Mouse (Mus musculus) liver, adult 2 months (tissue): ENCODE results near the gene 1700001P01Rik. TPM values are rescaled to one million over a fixed set of nuclear protein-coding genes. Genes with fewer than 3 reads are reported as not detected.

Experiments
- DNase-seq: peaks from one replicate; pipeline ENCODE4 v3.0.0-alpha.2; 2011; ENCODE audit warnings: low read depth, low spot score; ENCODE audit errors: extremely low read depth
- H3K27ac ChIP-seq: fragments of 200-500 bp; replicated peaks from 2 replicates; pipeline ENCODE4 v1.5.1; 2012; ENCODE audit warnings: low read depth, mild to moderate bottlenecking, control low read depth, inconsistent platforms, low read length; ENCODE audit not compliant: insufficient read depth
- H3K27me3 ChIP-seq: fragments of 200-500 bp; 2 replicates; pipeline ENCODE4 v1.6.1; 2012; ENCODE audit warnings: mild to moderate bottlenecking, moderate library complexity, low read length, inconsistent platforms; ENCODE audit not compliant: control insufficient read depth, insufficient read depth
- H3K36me3 ChIP-seq: fragments of 200-500 bp; 2 replicates; pipeline ENCODE4 v1.6.1; 2012; ENCODE audit warnings: low read length, inconsistent platforms; ENCODE audit not compliant: control insufficient read depth, insufficient read depth
- H3K4me1 ChIP-seq: fragments of 200-500 bp; 2 replicates; pipeline ENCODE4 v1.6.1; 2011; ENCODE audit warnings: low read length; ENCODE audit not compliant: control insufficient read depth, insufficient read depth
- H3K4me3 ChIP-seq: fragments of 200-500 bp; 2 replicates; pipeline ENCODE4 v1.5.1; 2011; ENCODE audit warnings: low read depth, mild to moderate bottlenecking, control low read depth, low read length, moderate library complexity; ENCODE audit not compliant: insufficient read depth
- H3K79me2 ChIP-seq: fragments of 200-500 bp; 2 replicates; pipeline ENCODE4 v1.6.1; 2012; ENCODE audit warnings: inconsistent platforms, mild to moderate bottlenecking, low read length, moderate library complexity; ENCODE audit not compliant: control insufficient read depth, insufficient read depth
- H3K9ac ChIP-seq: fragments of 200-500 bp; 2 replicates; pipeline ENCODE4 v1.6.1; 2012; ENCODE audit warnings: low read depth, mild to moderate bottlenecking, control low read depth, inconsistent platforms, low read length
- CTCF ChIP-seq: fragments of 200-500 bp; IDR thresholded peaks from 2 replicates; pipeline ENCODE4 v1.5.1; 2011; ENCODE audit warnings: low read depth, low read length, control low read depth
- POLR2A ChIP-seq: fragments of 200-500 bp; IDR thresholded peaks from 2 replicates; pipeline ENCODE4 v1.6.1; 2011; ENCODE audit warnings: low read length, control low read depth; ENCODE audit not compliant: insufficient read depth; ENCODE audit errors: extremely low read depth
- WGBS: fragments of 180-500 bp; shearing (Covaris S2); methylation state at CpG from one replicate; pipeline ENCODE4 v1.1.7; 2018; 5-methylcytosine and 5-hydroxymethylcytosine counted together
- polyA plus RNA-seq: library from polyadenylated mRNA; depleted of rRNA; stranded (reverse); fragments of >200 nt; gene quantifications from 2 replicates; pipeline ENCODE4 v1.2.3, GENCODE M21; 2012
- total RNA-seq: library from RNA; depleted of rRNA; stranded (reverse); fragments of >200 nt; gene quantifications from 2 replicates; pipeline ENCODE4 v1.2.3, GENCODE M21; 2014

1700001P01Rik gene
- total and polyA plus RNA-seq, 2 experiments: not detected

- Histone ChIP-seq H3K27ac (peak within 1 kb of the TSS; percentile 90), H3K4me3 (peak within 1 kb of the TSS; percentile 84), H3K79me2 (peaks cover 33% of the 10 kb centered on the region), H3K36me3 (peaks cover 5% of the 10 kb centered on the region; the same call in 1 of the 2 replicates), H3K27me3 (no peaks in the 10 kb centered on the region), H3K9ac (peak within 1 kb of the TSS; percentile 87), H3K4me1 (peaks cover 6% of the 10 kb centered on the region)
- peak; percentile 94 for DNase-seq
- under 1% methylated on average over 38 of the region's 38 CpGs for WGBS
- TF ChIP-seq POLR2A (no peak), CTCF (no peak)
Observed at GRCm38 (mm10) chr11:97766154-97766881, 9.4 kb downstream of the 1700001P01Rik start, which contains the start of gene Cwc25. Cwc25 (minus strand) TSS chr11:97766556.

GRCm38 (mm10) chr11:97761638-97762037 lies 14.1 kb downstream of the 1700001P01Rik start:
- no peak overlapping the region for H3K27ac ChIP-seq
- peaks cover 16% of the 10 kb centered on the region; the same call in 1 of the 2 replicates for H3K36me3 ChIP-seq
- DNase-seq: no peak
- H3K79me2 ChIP-seq: peaks cover 33% of the 10 kb centered on the region
- TF ChIP-seq CTCF (no peak), POLR2A (no peak)
- peaks cover 6% of the 10 kb centered on the region for H3K4me1 ChIP-seq
- H3K27me3 ChIP-seq: no peaks in the 10 kb centered on the region
- H3K9ac ChIP-seq: no peak overlapping the region
- H3K4me3 ChIP-seq: no peak overlapping the region

GRCm38 (mm10) chr11:97758942-97759341 lies 16.8 kb downstream of the 1700001P01Rik start:
- Histone ChIP-seq H3K36me3 (peaks cover 26% of the 10 kb centered on the region; the same call in 1 of the 2 replicates), H3K9ac (no peak overlapping the region), H3K79me2 (peaks cover 13% of the 10 kb centered on the region), H3K4me1 (no peaks in the 10 kb centered on the region), H3K27ac (no peak overlapping the region), H3K27me3 (no peaks in the 10 kb centered on the region), H3K4me3 (no peak overlapping the region)
- no peak for DNase-seq
- no peak for TF ChIP-seq CTCF
- no peak for TF ChIP-seq POLR2A
- 80% methylated on average over 6 of the region's 6 CpGs for WGBS

GRCm38 (mm10) chr11:97758125-97758524 lies 17.6 kb downstream of the 1700001P01Rik start:
- H3K36me3 ChIP-seq: peaks cover 31% of the 10 kb centered on the region; the same call in 1 of the 2 replicates
- TF ChIP-seq POLR2A (no peak), CTCF (no peak)
- no peaks in the 10 kb centered on the region for H3K27me3 ChIP-seq
- WGBS: 89% methylated on average over 1 of the region's 1 CpGs
- H3K9ac ChIP-seq: no peak overlapping the region
- H3K4me1 ChIP-seq: no peaks in the 10 kb centered on the region
- H3K27ac ChIP-seq: no peak overlapping the region
- H3K79me2 ChIP-seq: peaks cover 9% of the 10 kb centered on the region
- no peak overlapping the region for H3K4me3 ChIP-seq
- no peak for DNase-seq

GRCm38 (mm10) chr11:97753277-97753676 lies 22.4 kb downstream of the 1700001P01Rik start:
- peaks cover 5% of the 10 kb centered on the region for H3K4me1 ChIP-seq
- DNase-seq: no peak
- no peaks in the 10 kb centered on the region for H3K27me3 ChIP-seq
- no peak overlapping the region for H3K27ac ChIP-seq
- no peak overlapping the region for H3K9ac ChIP-seq
- 92% methylated on average over 8 of the region's 8 CpGs for WGBS
- H3K79me2 ChIP-seq: no peaks in the 10 kb centered on the region
- no peak overlapping the region for H3K4me3 ChIP-seq
- H3K36me3 ChIP-seq: peaks cover 42% of the 10 kb centered on the region
- TF ChIP-seq POLR2A (no peak), CTCF (no peak)

GRCm38 (mm10) chr11:97748496-97748895 lies 27.2 kb downstream of the 1700001P01Rik start:
- Histone ChIP-seq H3K9ac (no peak overlapping the region), H3K27ac (no peak overlapping the region), H3K79me2 (peaks cover 8% of the 10 kb centered on the region; the same call in 1 of the 2 replicates), H3K4me1 (peaks cover 7% of the 10 kb centered on the region), H3K27me3 (no peaks in the 10 kb centered on the region), H3K4me3 (no peak overlapping the region), H3K36me3 (peaks cover 21% of the 10 kb centered on the region)
- WGBS: 51% methylated on average over 5 of the region's 5 CpGs
- TF ChIP-seq POLR2A: no peak
- no peak for TF ChIP-seq CTCF
- DNase-seq: no peak
